Mouse (Mus musculus) limb, embryonic 11.5 days (tissue): ENCODE measurements around the gene Fam19a3. TPM values are rescaled to one million over a fixed set of nuclear protein-coding genes. Genes with fewer than 3 reads are reported as not detected.
A peak's percentile ranks its signal among the peaks of the same experiment; 100 is the strongest.
"Not testable (repeated sequence)": the region's sequence is repeated elsewhere in the genome, so short reads cannot be mapped to it uniquely, and the experiment has no call there.

ENCODE experiments used
- ATAC-seq: fragments of 200-750 bp; cut with Nextera tagmentation; 2 replicates; pipeline ENCODE4 v1.8.0; 2017; ENCODE audit warnings: low read depth; ENCODE audit not compliant: insufficient number of reproducible peaks, low FRiP score, low TSS enrichment
- DNase-seq: peaks from one replicate; pipeline ENCODE4 v3.0.0-alpha.2; 2015; ENCODE audit warnings: low spot score
- H3K27ac ChIP-seq: fragments of 300-500 bp; sonication (generic); replicated peaks from 2 replicates; pipeline ENCODE4 v1.5.1; 2014; ENCODE audit warnings: low read depth, mild to moderate bottlenecking, low read length
- H3K27me3 ChIP-seq: fragments of 300-500 bp; sonication (generic); 2 replicates; pipeline ENCODE4 v1.6.1; 2014; ENCODE audit warnings: mild to moderate bottlenecking, low read length, mixed read lengths; ENCODE audit not compliant: control insufficient read depth, insufficient read depth
- H3K36me3 ChIP-seq: fragments of 300-500 bp; sonication (generic); 2 replicates; pipeline ENCODE4 v1.6.1; 2014; ENCODE audit warnings: mild to moderate bottlenecking, low read length, moderate library complexity, mixed read lengths; ENCODE audit not compliant: control insufficient read depth, insufficient read depth
- H3K4me1 ChIP-seq: fragments of 300-500 bp; sonication (generic); 2 replicates; pipeline ENCODE4 v1.6.1; 2014; ENCODE audit warnings: low read length, mixed read lengths; ENCODE audit not compliant: control insufficient read depth, insufficient read depth
- H3K4me2 ChIP-seq: fragments of 300-500 bp; sonication (generic); 2 replicates; pipeline ENCODE4 v1.6.1; 2014; ENCODE audit warnings: low read depth, mild to moderate bottlenecking, moderate library complexity; ENCODE audit not compliant: severe bottlenecking
- H3K4me3 ChIP-seq: fragments of 300-500 bp; sonication (generic); 2 replicates; pipeline ENCODE4 v1.5.1; 2014; ENCODE audit warnings: low read depth, low read length
- H3K9ac ChIP-seq: fragments of 300-500 bp; sonication (generic); 2 replicates; pipeline ENCODE4 v1.6.1; 2014; ENCODE audit warnings: mild to moderate bottlenecking, low read length
- H3K9me3 ChIP-seq: fragments of 300-500 bp; sonication (generic); 2 replicates; pipeline ENCODE4 v1.6.1; 2016; ENCODE audit warnings: low read length; ENCODE audit not compliant: control insufficient read depth
- WGBS: fragments of 180-500 bp; shearing (Covaris S2); extraction: QIAGEN DNeasy Blood & Tissue Kit; methylation state at CpG from one replicate; pipeline ENCODE4 v1.1.7; 2014; 5-methylcytosine and 5-hydroxymethylcytosine counted together
- polyA plus RNA-seq: library from polyadenylated mRNA; unstranded; fragments of >200 nt; fragmentation: Nextera tagmentation; extraction: Ambion mirVana; gene quantifications from 2 replicates; pipeline ENCODE4 v1.2.1, GENCODE M21; 2014

Fam19a3 gene
- polyA plus RNA-seq, 1 experiment from 2014 or later, result 0.29 TPM

DNA sequence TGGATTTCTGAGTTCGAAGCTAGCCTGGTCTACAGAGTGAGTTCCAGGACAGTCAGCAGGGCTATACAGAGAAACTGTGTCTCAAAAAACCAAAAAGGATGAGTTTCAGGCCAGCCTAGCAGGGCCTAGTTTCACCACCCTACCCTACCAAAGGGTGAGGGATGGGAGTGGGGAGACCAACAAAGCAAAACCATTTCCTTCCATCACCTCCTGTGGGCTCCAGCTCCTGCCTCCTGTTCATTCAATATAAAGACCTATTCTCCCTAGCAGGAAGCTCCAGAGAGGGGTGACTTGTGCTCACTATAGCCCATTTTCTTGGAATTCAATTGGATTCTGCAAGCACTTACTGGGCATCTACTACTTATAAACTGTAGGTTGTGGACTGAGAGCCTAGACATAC is 33.1 kb upstream of the Fam19a3 start:
- Histone ChIP-seq H3K9ac (no peak overlapping the region), H3K4me2 (no peak overlapping the region), H3K27me3 (no peaks in the 10 kb centered on the region), H3K9me3 (no peaks in the 10 kb centered on the region), H3K36me3 (no peaks in the 10 kb centered on the region), H3K4me1 (peaks cover 12% of the 10 kb centered on the region), H3K4me3 (no peak overlapping the region), H3K27ac (no peak overlapping the region)
- no peak for DNase-seq
- 100% methylated on average over 1 of the region's 1 CpGs for WGBS
- no peak for ATAC-seq

DNA sequence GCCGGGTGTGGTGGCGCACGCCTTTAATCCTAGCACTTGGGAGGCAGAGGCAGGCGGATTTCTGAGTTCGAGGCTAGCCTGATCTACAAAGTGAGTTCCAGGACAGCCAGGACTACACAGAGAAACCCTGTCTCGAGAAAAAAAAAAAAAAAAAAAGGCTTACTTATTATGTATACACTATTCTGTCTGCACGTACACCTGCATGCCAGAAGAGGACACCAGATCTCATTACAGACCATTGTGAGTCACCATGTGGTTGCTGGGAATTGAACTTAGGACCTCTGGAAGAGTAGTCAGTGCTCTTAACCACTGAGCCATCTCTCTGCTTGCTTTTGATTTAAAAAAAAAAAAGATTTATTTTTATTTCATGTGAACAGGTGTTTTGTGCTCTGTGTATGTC is 31.6 kb upstream of the Fam19a3 start:
- not testable (repeated sequence) for H3K4me1 ChIP-seq, H3K4me2 ChIP-seq, H3K9me3 ChIP-seq, H3K4me3 ChIP-seq, H3K36me3 ChIP-seq, H3K27me3 ChIP-seq, DNase-seq, ATAC-seq, H3K27ac ChIP-seq, H3K9ac ChIP-seq
- WGBS, result 93% methylated on average over 7 of the region's 7 CpGs

DNA sequence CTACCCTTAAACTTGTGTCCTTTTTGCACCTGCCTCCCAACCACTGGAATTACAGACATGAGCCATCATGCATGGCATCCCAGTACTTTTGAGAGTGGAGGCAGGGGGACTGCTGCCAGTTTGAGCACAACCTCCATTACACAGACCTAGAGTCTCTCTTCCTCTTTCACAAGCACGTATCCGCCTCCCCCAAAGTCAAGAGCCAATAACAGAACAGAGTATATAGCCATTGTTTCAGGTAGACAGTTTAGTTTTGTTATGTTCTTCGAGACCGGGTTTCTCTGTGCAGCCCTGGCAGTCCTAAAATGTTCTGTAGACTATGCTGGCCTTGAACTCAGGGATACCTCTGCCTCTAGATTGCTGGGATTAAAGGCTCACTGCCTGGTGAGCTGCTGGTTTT is 30.6 kb upstream of the Fam19a3 start:
- no peak for DNase-seq
- Histone ChIP-seq H3K9me3 (no peaks in the 10 kb centered on the region), H3K36me3 (no peaks in the 10 kb centered on the region), H3K9ac (no peak overlapping the region), H3K4me2 (no peak overlapping the region), H3K27me3 (no peaks in the 10 kb centered on the region), H3K4me3 (no peak overlapping the region), H3K4me1 (peaks cover 6% of the 10 kb centered on the region), H3K27ac (no peak overlapping the region)
- ATAC-seq, result no peak
- 89% methylated on average over 4 of the region's 4 CpGs for WGBS

DNA sequence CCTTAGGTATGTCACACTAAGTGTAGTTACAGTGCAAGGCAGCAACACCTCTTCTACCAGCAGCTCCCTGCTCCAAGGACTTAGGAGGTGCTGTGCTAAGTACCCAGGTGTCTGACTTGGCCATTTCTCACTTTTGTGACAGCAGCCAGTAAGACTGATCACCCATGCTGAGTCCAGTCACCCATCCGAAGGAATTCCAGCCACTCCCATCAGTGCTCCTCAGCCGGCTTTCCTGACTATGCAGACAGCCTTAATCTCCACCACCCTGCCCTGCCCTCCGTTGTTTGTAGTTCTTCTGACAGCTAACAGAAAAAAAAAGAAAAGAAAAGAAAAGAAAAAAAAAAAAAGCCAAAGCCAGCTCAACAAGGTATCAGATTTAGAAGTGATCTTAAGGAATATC is 30.1 kb upstream of the Fam19a3 start:
- Histone ChIP-seq H3K4me1 (peaks cover 3% of the 10 kb centered on the region), H3K4me2 (no peak overlapping the region), H3K27ac (no peak overlapping the region), H3K4me3 (no peak overlapping the region), H3K9ac (no peak overlapping the region), H3K36me3 (no peaks in the 10 kb centered on the region), H3K27me3 (no peaks in the 10 kb centered on the region), H3K9me3 (no peaks in the 10 kb centered on the region)
- 23% methylated on average over 3 of the region's 3 CpGs for WGBS
- DNase-seq (no peak), ATAC-seq (no peak)

DNA sequence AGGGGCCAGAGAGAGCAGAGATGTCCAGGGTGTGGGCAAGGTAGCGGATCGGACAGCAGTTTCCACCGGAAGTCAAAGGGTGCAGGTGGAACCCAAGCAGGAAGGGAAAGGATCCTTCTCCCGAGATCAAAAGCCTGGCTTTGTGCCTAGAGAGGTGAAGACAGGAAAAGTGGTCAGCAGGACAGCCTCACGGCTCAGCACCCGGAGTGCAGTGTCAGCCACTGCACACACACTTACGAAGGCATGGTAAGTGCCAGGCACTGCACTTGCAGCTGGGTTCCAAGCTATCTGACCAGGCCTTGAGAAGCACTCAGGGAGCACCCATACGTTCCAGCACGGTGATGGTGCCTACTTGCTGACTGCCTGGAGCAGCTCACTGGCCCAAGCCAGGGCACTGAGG is 23.9 kb upstream of the Fam19a3 start:
- H3K36me3 ChIP-seq, result peaks cover 12% of the 10 kb centered on the region
- 84% methylated on average over 9 of the region's 9 CpGs for WGBS
- H3K4me1 ChIP-seq, result no peaks in the 10 kb centered on the region
- DNase-seq (no peak), ATAC-seq (no peak)
- no peaks in the 10 kb centered on the region for H3K9me3 ChIP-seq
- no peak overlapping the region for H3K9ac ChIP-seq
- H3K4me3 ChIP-seq, result no peak overlapping the region
- H3K27me3 ChIP-seq, result no peaks in the 10 kb centered on the region
- H3K27ac ChIP-seq, result no peak overlapping the region
- no peak overlapping the region for H3K4me2 ChIP-seq

DNA sequence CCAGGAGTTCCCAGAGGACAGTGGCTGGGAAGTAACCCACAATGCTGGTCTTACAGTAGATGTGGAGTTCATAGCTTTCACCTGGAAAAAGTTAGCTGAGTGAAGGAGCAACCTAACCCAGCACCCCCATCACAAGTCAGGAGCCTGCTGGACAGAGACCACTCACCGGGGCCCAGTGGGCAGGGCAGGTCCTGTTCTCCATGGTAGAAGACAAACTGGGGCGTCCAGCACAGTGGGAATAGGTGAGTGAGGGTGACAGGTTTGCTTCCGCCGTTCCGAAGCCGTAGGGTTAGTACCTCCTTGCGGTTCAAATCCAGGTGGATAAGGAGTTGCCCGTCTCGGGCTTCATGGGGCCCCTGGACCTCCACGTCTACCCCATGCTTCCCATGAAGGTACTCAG is 22.7 kb upstream of the Fam19a3 start:
- H3K27me3 ChIP-seq, result no peaks in the 10 kb centered on the region
- H3K4me3 ChIP-seq, result no peak overlapping the region
- H3K27ac ChIP-seq, result no peak overlapping the region
- peaks cover 19% of the 10 kb centered on the region for H3K36me3 ChIP-seq
- no peak overlapping the region for H3K9ac ChIP-seq
- no peaks in the 10 kb centered on the region for H3K9me3 ChIP-seq
- H3K4me1 ChIP-seq, result no peaks in the 10 kb centered on the region
- 90% methylated on average over 10 of the region's 10 CpGs for WGBS
- no peak overlapping the region for H3K4me2 ChIP-seq
- DNase-seq (no peak), ATAC-seq (no peak)

DNA sequence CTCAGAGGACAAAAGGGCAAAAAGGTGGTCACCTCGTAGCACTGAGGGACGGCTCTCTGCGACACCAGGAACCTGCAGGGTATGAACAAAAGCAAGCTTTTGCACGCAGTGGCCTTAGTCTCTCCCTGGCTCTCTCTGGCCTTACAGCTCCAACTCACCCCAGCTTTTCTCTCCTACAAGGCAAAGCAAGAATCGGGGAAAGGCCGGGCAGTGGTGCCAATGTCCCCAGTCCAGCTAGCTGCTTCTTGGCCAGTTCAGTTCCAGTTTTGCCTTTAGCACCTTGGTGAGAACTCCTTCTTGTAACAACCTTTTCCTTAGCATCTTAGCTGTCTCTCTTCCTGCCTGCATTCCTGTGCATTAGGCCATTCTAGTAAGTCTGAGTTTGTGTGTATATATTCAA is 19.8 kb upstream of the Fam19a3 start:
- WGBS, result 89% methylated on average over 6 of the region's 6 CpGs
- no peak for DNase-seq
- H3K4me2 ChIP-seq, result no peak overlapping the region
- H3K9me3 ChIP-seq, result no peaks in the 10 kb centered on the region
- no peaks in the 10 kb centered on the region for H3K4me1 ChIP-seq
- H3K36me3 ChIP-seq, result peaks cover 25% of the 10 kb centered on the region
- no peak for ATAC-seq
- H3K27ac ChIP-seq, result no peak overlapping the region
- no peak overlapping the region for H3K4me3 ChIP-seq
- no peaks in the 10 kb centered on the region for H3K27me3 ChIP-seq
- no peak overlapping the region for H3K9ac ChIP-seq

DNA sequence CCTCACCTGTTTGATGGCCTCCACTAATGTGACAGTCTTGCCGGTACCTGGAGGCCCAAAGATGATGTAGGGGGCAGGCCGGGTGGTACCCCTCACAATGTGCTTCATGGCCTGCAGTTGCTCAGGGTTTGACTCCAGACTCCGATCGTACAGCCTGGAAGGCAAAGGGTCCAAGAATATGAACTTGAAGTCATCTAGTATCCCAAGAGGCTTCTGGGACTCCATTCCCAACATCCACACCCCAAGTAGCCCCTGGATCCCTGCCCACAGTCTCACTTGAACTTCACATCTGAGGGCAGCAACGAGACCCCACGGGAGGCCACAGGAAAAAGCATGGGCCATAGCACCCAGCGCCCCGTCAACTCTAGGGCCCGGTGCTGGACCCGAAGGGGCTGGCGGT is 19.0 kb upstream of the Fam19a3 start:
- DNase-seq (no peak), ATAC-seq (no peak)
- peaks cover 5% of the 10 kb centered on the region for H3K4me1 ChIP-seq
- no peak overlapping the region for H3K4me3 ChIP-seq
- WGBS, result 96% methylated on average over 11 of the region's 11 CpGs
- H3K27me3 ChIP-seq, result no peaks in the 10 kb centered on the region
- H3K9me3 ChIP-seq, result no peaks in the 10 kb centered on the region
- no peak overlapping the region for H3K4me2 ChIP-seq
- H3K27ac ChIP-seq, result no peak overlapping the region
- H3K9ac ChIP-seq, result no peak overlapping the region
- H3K36me3 ChIP-seq, result peaks cover 29% of the 10 kb centered on the region

DNA sequence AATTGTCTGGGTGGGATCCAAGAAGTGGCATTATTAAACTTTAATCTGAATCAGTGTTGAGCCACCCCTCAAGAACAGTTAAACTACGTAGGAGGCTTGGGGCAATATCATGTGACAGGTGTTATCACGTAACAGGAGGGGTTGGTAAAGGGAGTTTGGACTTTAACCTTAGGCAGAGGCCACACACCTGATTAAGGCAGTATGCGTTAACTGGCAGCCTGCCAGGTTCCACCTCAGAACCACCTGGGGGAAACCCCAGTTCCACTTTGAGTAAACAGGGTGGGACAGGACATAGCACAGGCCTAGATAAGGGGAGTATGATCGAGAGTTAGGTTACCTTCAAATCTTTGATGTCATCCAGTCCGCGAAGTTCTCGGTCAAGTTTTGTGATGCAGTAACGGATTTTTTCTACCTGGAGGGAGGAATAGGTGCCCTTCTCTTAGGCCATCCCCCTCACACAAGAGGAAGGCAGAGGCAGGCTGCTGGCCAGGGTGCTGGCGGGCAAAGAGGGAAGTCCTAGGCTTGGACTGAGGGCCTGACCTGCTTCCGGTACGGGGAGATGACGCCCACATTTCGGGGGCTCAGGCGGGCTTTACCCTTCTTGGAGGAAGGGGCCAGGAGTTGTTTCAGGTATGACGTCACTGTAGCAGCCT is 14.9 kb upstream of the Fam19a3 start:
- peaks cover 32% of the 10 kb centered on the region for H3K4me1 ChIP-seq
- no peak overlapping the region for H3K9ac ChIP-seq
- DNase-seq (peak; percentile 21), ATAC-seq (no peak)
- no peak overlapping the region for H3K27ac ChIP-seq
- H3K36me3 ChIP-seq, result peaks cover 29% of the 10 kb centered on the region
- 85% methylated on average over 15 of the region's 15 CpGs for WGBS
- H3K4me2 ChIP-seq, result no peak overlapping the region
- no peaks in the 10 kb centered on the region for H3K9me3 ChIP-seq
- H3K27me3 ChIP-seq, result no peaks in the 10 kb centered on the region
- H3K4me3 ChIP-seq, result no peak overlapping the region
